Mouse (Mus musculus): Measurements from ENCODE around the gene Socs7. TPM values are rescaled to one million over a fixed set of nuclear protein-coding genes. Genes with fewer than 3 reads are reported as not detected.

Socs7 gene
- polyA plus RNA-seq, 1 experiment from 2014 or later = 6.2 TPM

DNA sequence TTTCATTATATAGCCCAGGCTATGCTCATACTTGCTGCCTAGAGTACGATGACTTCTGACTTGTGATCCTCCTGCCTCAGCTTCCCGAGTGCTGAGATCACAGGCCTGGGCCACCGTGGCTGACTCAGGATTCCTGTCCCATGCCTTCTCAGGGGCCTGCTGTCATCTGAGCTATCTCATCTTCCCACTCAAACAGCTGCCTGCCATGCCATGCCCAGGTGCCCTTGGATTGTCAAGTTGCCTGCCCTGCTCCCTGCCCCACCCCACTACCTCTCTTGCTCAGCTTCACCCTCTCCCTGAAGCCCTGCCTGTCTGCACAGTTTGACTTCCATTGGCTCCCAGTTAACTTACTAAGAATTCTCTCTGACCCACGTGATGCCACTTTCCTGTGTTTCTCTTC, 48.6 kb downstream of the Socs7 start:
- H3K27ac ChIP-seq = no peak overlapping the region
- no peak overlapping the region for H3K4me3 ChIP-seq (ENCODE audit: inconsistent target)
- 84% methylated on average over 4 of the region's 4 CpGs for WGBS (ENCODE audit: missing documents)
- H3K79me2 ChIP-seq (ENCODE audit: inconsistent target) = no peaks in the 10 kb centered on the region
- no peaks in the 10 kb centered on the region for H3K36me3 ChIP-seq (ENCODE audit: inconsistent target)

DNA sequence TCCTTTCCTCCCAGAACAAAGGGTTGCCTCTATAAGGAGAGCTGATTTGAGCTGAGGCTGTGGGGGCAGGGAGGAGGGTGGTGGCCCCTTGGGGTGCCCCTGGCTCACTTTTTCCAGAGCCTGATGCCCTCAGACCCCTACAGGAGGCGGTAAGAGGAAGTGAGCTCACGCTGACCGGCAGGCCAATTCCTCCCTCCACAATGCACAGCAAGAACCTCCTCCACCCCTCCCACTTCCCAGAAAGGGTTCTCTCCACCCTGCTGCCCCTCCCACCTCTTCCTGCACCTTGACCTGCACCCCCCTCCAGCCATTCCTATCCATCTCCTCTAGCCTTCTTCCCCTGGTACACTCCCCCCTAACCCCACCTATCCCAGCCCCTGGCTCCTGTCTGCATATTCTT, 49.8 kb downstream of the Socs7 start:
- H3K36me3 ChIP-seq (ENCODE audit: inconsistent target) = no peaks in the 10 kb centered on the region
- WGBS (ENCODE audit: missing documents) = 0% methylated on average over 3 of the region's 3 CpGs
- no peaks in the 10 kb centered on the region for H3K79me2 ChIP-seq (ENCODE audit: inconsistent target)
- H3K4me3 ChIP-seq (ENCODE audit: inconsistent target) = peak overlapping the region; percentile 6; the same call in 1 of the 2 replicates
- peak overlapping the region; percentile 88 for H3K27ac ChIP-seq

DNA sequence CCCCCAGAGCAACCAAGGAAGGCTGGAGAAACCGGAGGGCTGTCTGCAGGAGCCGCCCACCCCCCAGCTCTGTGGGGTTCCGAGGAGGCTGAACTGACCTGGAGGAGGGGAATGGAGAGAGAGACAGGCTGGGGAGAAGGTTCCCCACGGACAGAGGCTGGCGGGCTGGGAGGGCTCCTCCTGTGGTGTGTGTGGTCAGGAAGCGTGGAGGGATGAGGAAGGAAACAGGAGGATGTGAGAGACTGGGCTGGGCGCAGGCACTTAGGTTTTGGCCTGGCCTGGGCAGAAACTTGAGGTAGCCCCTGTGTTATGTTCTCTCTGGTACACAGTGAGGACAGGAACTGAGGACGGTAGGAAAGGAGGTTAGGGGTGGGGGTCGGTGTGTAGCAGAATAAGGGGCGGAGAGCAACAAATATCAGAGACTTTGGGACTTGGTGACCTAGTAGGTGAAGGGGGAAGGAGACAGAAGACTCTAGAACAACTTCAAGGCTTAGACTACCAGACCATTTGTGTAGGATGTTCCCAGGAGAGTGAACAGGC, 50.5 kb downstream of the Socs7 start:
- H3K36me3 ChIP-seq (ENCODE audit: inconsistent target) = no peaks in the 10 kb centered on the region
- 4% methylated on average over 9 of the region's 10 CpGs for WGBS (ENCODE audit: missing documents)
- H3K79me2 ChIP-seq (ENCODE audit: inconsistent target) = no peaks in the 10 kb centered on the region
- peak overlapping the region; percentile 6; the same call in 1 of the 2 replicates for H3K4me3 ChIP-seq (ENCODE audit: inconsistent target)
- H3K27ac ChIP-seq = peak overlapping the region; percentile 88

DNA sequence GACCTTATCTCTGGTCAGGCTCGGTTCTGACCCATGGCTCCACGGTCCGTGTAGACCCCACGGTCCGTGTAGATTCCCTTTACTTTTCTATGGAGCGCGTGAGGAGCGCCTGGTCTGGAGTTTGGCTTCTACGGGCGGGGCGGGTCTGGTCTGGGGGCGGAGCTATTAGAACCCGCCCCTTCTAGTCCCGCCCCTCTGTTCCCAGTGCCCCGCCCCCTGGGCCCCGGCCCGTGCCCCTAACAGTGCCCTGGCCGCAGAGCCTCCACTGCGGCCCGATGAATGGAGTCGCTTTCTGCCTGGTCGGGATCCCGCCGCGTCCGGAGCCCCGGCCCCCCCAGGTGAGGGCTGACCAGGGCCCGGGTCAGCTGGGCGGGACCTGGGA, 53.0 kb downstream of the Socs7 start, which contains the start of gene Arhgap23:
Arhgap23 (plus strand) TSS at position 204 of the 382 bp plus-strand sequence.
- WGBS (ENCODE audit: missing documents) = 1% methylated on average over 22 of the region's 29 CpGs
- H3K36me3 ChIP-seq (ENCODE audit: inconsistent target) = no peaks in the 10 kb centered on the region
- H3K79me2 ChIP-seq (ENCODE audit: inconsistent target) = peaks cover 15% of the 10 kb centered on the region; the same call in 1 of the 2 replicates
- peak within 1 kb of the TSS; percentile 28 for H3K4me3 ChIP-seq (ENCODE audit: inconsistent target)
- H3K27ac ChIP-seq = peak within 1 kb of the TSS; percentile 61

DNA sequence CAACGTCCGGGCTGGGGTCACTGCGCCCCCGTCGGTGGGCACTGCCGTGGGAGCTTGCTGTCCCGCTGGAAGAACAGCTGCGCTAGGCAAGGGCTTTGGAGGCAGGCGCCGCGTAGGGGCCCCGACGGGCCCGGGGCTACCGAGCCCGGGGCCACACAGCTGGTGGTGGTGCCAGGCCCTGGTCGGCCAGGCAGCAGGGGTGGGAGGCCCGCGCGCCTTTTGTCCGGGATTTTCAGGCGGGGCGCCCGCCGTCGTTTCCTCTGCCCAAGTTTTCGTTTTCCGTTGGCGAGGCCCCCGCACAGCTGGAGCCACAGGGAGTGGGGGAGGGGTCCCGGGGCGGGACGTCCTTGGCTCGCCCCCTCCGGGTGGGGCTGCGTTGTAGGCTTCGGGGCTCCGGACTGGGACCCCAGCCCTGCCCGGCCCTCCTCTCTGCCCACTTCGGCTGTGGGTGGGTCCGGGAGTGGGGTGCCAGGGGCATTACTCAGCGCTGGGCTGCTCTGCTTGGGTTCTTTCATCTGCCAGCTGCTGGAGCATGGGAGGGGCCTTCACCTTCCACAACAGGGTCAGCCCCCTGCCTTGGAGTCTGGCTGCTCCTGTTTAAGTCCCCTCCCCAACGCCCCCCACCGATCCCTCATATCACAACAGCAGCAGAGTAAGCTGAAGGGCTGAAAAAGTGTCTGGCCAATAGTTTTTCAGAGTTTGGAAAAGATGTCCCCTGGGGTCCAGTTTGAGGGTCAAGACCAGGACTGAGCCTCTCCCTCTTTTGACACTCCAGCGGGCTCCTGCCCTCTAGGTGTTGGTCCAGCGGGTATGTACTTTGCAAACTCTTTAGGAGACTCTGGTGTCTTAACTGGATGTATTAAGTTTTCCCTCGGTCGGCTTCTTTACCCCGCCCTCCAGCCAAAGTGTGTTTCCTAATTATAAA, 53.6 kb downstream of the Socs7 start:
- no peaks in the 10 kb centered on the region for H3K36me3 ChIP-seq (ENCODE audit: inconsistent target)
- H3K27ac ChIP-seq = no peak overlapping the region
- peak overlapping the region; percentile 28 for H3K4me3 ChIP-seq (ENCODE audit: inconsistent target)
- H3K79me2 ChIP-seq (ENCODE audit: inconsistent target) = peaks cover 15% of the 10 kb centered on the region; the same call in 1 of the 2 replicates
- 4% methylated on average over 49 of the region's 49 CpGs for WGBS (ENCODE audit: missing documents)

DNA sequence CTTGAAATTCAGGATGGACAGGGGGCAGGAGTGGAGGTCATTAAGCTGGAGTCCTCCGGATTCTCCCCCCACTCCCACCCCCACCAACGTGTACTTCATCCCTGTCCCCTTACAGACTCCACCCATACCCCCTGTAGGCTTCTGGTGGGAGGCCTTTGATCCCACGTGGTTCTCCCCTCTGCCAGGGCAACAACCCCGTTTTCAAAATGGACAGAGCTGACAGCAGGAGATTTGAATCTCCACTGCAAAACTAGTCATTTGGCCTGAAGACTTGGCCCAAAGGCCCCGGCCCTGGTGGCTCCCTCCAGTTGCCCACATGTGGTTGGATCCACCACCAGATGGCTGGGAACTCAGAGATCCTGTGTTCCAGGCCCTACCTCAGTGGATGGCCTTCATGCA, 54.3 kb downstream of the Socs7 start:
- peaks cover 15% of the 10 kb centered on the region; the same call in 1 of the 2 replicates for H3K79me2 ChIP-seq (ENCODE audit: inconsistent target)
- 27% methylated on average over 4 of the region's 5 CpGs for WGBS (ENCODE audit: missing documents)
- no peak overlapping the region for H3K4me3 ChIP-seq (ENCODE audit: inconsistent target)
- no peaks in the 10 kb centered on the region for H3K36me3 ChIP-seq (ENCODE audit: inconsistent target)
- no peak overlapping the region for H3K27ac ChIP-seq

DNA sequence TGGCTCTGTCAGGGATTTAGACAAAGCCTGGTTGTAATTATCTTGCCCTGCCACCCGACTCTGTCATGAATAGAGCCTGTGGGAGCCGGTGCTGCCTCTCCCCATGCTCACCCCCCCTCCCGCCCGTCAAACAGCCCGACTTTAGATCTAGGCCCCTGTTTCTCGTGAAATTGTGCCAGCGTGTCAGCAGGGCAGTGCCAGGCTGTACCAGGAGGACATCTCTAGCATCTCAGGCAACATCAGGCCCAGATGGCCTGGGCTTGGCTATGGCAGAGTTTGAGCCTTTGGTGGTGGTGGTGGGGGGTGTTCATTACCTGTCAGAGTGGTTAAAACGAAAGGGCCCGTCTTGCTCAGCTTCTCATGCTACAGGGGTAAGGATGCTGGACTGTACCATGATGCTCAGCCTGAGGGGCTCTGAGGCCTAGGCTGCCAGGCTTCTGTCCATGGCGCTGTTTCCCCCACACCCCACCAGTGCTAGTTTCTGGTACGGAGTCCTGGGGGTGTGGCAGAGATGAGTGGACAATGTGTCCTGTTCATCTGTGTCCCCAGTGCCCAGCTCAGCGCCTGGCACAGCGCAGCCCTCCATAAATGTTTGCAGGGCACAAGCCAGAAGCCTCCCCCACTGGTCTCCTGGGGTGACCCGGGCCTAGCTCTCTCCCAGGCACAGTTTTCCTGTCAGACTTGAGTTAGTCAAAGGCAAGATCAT, 56.6 kb downstream of the Socs7 start:
- Histone ChIP-seq H3K4me3 (ENCODE audit: inconsistent target) (no peak overlapping the region), H3K79me2 (ENCODE audit: inconsistent target) (peaks cover 21% of the 10 kb centered on the region; the same call in 1 of the 2 replicates), H3K36me3 (ENCODE audit: inconsistent target) (no peaks in the 10 kb centered on the region), H3K27ac (no peak overlapping the region)
- WGBS (ENCODE audit: missing documents) = 95% methylated on average over 13 of the region's 14 CpGs

DNA sequence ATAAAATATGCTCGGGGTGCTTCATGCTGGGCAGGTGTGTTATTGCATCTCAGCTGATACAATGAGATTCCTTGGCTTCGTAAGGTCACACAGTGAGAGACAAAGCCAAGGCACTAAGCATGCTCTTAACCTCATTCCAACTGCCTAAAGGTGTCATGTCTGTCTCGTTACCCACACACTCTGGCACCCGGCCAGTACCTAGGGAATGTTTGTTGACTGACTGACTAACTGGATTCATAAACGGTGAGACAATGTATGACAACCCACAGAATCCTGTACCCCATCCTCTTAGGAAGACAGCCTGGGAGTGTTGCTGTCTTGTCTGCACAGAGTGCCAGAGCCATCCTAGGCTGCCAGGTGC, 57.2 kb downstream of the Socs7 start:
- H3K36me3 ChIP-seq (ENCODE audit: inconsistent target) = no peaks in the 10 kb centered on the region
- peaks cover 24% of the 10 kb centered on the region; the same call in 1 of the 2 replicates for H3K79me2 ChIP-seq (ENCODE audit: inconsistent target)
- H3K4me3 ChIP-seq (ENCODE audit: inconsistent target) = no peak overlapping the region
- WGBS (ENCODE audit: missing documents) = 93% methylated on average over 5 of the region's 5 CpGs
- H3K27ac ChIP-seq = no peak overlapping the region

DNA sequence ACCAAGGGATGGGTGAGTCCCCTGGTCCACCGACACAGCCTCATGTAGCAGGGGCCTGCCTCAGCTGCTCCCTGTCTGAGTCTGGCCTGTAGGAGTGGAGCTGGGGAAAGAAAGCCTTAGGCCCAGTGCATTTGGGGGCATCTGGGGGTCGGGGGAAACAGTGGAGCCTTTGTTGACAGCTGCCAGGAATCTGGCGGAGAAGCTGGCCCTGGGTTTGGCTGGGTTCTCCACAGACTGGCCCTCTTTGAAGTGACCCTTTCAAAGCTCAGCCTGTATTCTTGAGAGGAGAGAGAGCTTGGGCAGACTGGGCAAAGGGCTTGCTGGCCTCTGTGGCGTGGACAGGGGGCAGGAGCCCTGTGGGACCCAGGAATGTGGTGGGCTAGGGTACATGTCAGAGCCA, 60.2 kb downstream of the Socs7 start:
- WGBS (ENCODE audit: missing documents) = 80% methylated on average over 4 of the region's 4 CpGs
- H3K4me3 ChIP-seq (ENCODE audit: inconsistent target) = no peak overlapping the region
- H3K27ac ChIP-seq = no peak overlapping the region
- H3K79me2 ChIP-seq (ENCODE audit: inconsistent target) = peaks cover 24% of the 10 kb centered on the region; the same call in 1 of the 2 replicates
- H3K36me3 ChIP-seq (ENCODE audit: inconsistent target) = no peaks in the 10 kb centered on the region

DNA sequence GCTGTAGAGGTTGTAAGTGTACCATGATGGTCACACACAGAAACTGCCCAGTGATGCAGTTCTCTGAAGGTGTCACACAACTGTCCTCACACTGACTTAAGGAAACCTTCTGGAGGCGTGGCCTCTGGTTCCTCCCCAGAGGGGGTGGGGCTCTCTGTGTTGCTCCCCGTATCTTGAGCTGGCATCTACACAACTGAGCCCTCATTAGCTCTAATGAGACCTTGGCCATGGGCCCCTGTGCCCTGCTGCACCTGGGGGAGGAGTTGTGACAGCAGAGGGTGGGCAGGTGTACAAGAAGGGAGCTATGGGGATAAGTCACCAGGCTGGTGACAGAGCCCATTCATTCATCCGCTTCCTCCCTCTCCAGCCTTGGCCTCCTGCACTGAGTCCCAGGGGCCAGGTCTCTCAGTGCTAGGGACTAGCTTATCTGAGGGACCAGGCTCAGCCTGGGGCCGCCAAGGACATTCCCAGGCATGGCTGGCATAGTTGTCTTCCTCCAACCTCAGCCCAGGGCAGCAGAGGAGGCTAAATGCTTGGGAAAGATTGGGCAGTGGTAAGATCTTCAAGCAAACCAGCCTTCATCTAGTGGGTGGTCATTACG, 61.8 kb downstream of the Socs7 start:
- Histone ChIP-seq H3K27ac (no peak overlapping the region), H3K36me3 (ENCODE audit: inconsistent target) (no peaks in the 10 kb centered on the region), H3K79me2 (ENCODE audit: inconsistent target) (peaks cover 12% of the 10 kb centered on the region; the same call in 1 of the 2 replicates), H3K4me3 (ENCODE audit: inconsistent target) (no peak overlapping the region)
- WGBS (ENCODE audit: missing documents) = 83% methylated on average over 5 of the region's 5 CpGs

DNA sequence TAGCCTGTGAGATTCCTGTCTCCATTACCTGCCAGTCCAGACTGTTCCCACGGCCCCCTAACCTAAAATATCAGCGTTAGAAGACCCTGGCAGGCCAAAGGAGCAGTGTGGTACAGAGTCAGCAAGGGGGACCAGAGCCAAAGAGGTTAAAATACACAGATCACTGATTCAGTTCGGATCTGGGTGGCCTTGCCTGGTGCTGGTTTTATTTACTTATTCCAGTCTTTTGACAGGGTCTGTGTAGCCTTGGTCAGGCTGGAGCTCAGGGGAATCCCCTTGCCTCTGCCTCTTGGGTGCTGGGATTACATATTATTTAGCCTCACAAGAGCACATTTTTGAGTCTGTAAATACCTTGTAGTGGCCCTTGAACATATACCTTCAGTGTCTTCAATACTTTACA, 62.5 kb downstream of the Socs7 start:
- H3K27ac ChIP-seq = no peak overlapping the region
- 91% methylated on average over 3 of the region's 3 CpGs for WGBS (ENCODE audit: missing documents)

DNA sequence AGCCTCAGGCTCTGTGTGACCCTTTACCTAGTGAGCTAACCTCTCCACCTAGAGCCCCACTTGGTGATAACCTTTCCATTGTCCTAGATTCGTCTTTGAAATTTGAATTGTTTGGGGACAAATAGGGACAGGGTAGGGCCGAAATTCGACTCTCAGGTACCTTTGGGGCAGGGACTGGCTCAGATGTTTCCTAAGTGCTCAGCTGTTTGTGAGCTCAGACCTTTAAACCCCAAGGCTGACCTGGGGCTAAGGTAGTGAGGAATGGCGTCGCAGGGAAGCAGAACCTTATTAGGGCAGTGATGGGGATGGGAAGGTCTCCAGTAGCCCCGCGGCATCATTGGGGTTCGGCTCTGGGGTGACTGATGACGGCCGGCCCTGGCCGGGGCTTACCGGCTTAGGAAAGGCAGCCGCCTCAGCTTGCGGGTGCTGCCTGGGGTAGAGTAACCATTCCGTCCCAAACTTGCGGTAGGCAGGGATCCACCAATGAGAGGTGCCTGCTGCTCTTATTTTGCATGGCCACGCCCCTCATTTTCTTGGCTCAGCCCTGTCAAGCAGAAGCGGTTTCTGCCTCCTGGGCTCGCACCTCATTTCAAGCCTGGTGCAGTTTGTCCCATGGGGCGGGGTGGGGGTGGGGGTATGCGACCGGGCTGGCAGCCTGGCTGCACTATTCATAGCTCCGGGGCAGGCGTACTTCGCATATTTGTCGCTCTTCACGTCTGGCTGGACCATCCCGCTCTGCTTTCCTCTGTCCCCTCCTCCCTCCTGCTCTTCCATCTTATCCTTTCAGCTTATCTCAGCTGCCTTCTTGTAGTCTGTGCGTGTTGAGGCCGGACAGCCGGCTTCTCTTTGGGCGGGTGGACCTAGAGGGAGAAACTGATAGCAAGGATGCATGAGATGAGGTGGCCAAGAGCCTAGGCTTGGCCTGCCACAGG, 65.7 kb downstream of the Socs7 start:
- Histone ChIP-seq H3K36me3 (ENCODE audit: inconsistent target) (no peaks in the 10 kb centered on the region), H3K4me3 (ENCODE audit: inconsistent target) (no peak overlapping the region), H3K79me2 (ENCODE audit: inconsistent target) (peaks cover 3% of the 10 kb centered on the region; the same call in 1 of the 2 replicates), H3K27ac (no peak overlapping the region)
- WGBS (ENCODE audit: missing documents) = 9% methylated on average over 32 of the region's 32 CpGs

More for the DNA sequence above, 62.5 kb downstream of the Socs7 start:
- Histone ChIP-seq H3K4me3 (ENCODE audit: inconsistent target) (no peak overlapping the region), H3K36me3 (ENCODE audit: inconsistent target) (no peaks in the 10 kb centered on the region), H3K79me2 (ENCODE audit: inconsistent target) (peaks cover 9% of the 10 kb centered on the region; the same call in 1 of the 2 replicates)

DNA sequence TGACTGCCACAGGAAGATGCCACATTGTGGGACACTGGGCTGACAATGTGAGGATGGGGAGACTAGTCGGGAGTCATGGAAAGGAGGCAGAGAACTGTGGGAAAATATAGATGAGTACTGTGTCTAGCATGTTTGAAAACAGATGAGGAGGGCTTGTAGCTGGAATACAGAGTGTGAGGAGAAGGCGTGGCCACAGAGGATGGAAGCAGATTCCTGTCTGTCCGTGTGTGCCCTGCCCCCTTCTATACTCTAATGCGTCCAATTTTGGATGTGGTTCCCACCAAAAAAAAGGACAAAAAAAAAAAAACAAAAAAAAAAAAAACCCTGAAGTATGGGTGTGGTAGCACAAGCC, 66.4 kb downstream of the Socs7 start:
- WGBS (ENCODE audit: missing documents) = 78% methylated on average over 3 of the region's 4 CpGs
- Histone ChIP-seq H3K36me3 (ENCODE audit: inconsistent target) (no peaks in the 10 kb centered on the region), H3K27ac (no peak overlapping the region), H3K79me2 (ENCODE audit: inconsistent target) (peaks cover 7% of the 10 kb centered on the region; the same call in 1 of the 2 replicates), H3K4me3 (ENCODE audit: inconsistent target) (no peak overlapping the region)
